Mouse (Mus musculus) limb, embryonic 13.5 days (tissue): ENCODE measurements at regions not wholly inside any gene's neighbourhood (a gene's known extent, or its start where the extent isn't known, plus 50 kb on each side); places are given as distances from the start of the nearest gene placed in this dataset.
A peak's percentile ranks its signal among the peaks of the same experiment; 100 is the strongest.

Experiments used
- ATAC-seq: fragments of 200-750 bp; cut with Nextera tagmentation; 2 replicates; pipeline ENCODE4 v1.8.0; 2017; ENCODE audit warnings: low read depth, moderate number of reproducible peaks, moderate TSS enrichment; ENCODE audit not compliant: low FRiP score
- H3K27ac ChIP-seq: fragments of 300-500 bp; sonication (generic); 2 replicates; pipeline ENCODE4 v1.5.1; 2015; ENCODE audit warnings: inconsistent platforms, mild to moderate bottlenecking, moderate library complexity
- H3K27me3 ChIP-seq: fragments of 300-500 bp; sonication (generic); 2 replicates; pipeline ENCODE4 v1.6.1; 2015; ENCODE audit warnings: mild to moderate bottlenecking, inconsistent platforms
- H3K36me3 ChIP-seq: fragments of 300-500 bp; sonication (generic); 2 replicates; pipeline ENCODE4 v1.6.1; 2015; ENCODE audit warnings: inconsistent platforms, mild to moderate bottlenecking, moderate library complexity
- H3K4me1 ChIP-seq: fragments of 300-500 bp; sonication (generic); 2 replicates; pipeline ENCODE4 v1.6.1; 2015; ENCODE audit warnings: inconsistent platforms
- H3K4me2 ChIP-seq: fragments of 300-500 bp; sonication (generic); replicated peaks from 2 replicates; pipeline ENCODE4 v1.6.1; 2015; ENCODE audit warnings: inconsistent platforms, mild to moderate bottlenecking, moderate library complexity
- H3K4me3 ChIP-seq: fragments of 300-500 bp; sonication (generic); 2 replicates; pipeline ENCODE4 v1.5.1; 2015; ENCODE audit warnings: moderate library complexity, mild to moderate bottlenecking, inconsistent platforms
- H3K9ac ChIP-seq: fragments of 300-500 bp; sonication (generic); 2 replicates; pipeline ENCODE4 v1.6.1; 2015; ENCODE audit warnings: mild to moderate bottlenecking, inconsistent platforms
- H3K9me3 ChIP-seq: fragments of 300-500 bp; sonication (generic); 2 replicates; pipeline ENCODE4 v1.6.1; 2016; ENCODE audit warnings: inconsistent platforms
- WGBS: fragments of 180-500 bp; shearing (Covaris S2); methylation state at CpG from one replicate; pipeline ENCODE4 v1.1.7; 2015; 5-methylcytosine and 5-hydroxymethylcytosine counted together

DNA sequence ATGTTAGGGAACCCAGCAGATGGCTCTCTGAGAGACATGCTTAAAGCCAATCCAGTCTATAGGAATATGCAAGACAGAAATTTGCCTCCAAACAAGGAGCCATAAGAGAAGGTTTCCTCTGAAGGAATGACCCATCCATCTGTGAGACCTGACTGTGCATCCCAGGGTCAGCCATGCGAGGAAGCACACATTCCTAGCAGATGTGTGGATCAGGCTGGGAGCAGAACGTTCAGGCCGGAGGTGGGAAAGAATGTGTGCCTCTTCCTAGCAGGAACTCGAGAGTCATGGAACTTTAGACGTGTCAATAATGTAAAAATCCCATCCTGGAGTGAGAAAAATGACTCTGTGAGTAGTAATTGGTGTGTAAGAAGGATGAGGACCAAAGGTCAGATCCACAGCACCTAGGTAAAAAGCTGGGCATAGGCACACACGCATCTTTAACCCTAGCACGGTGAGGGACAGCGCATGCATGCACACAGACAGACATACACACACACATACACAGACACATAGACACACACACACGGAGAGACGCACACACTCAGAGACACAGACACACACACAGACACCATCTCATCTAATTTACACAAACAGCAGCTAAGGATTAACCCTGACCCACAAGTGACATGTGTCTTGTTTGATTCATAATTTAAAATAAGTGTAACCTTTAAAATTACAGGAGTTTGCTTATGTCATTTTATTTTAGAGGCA, 51.5 kb upstream of the Etv6 start:
- H3K9me3 ChIP-seq = no peaks in the 10 kb centered on the region
- H3K4me1 ChIP-seq = no peaks in the 10 kb centered on the region
- WGBS = 70% methylated on average over 10 of the region's 10 CpGs
- no peaks in the 10 kb centered on the region for H3K27me3 ChIP-seq
- H3K4me3 ChIP-seq = no peak overlapping the region
- no peak for ATAC-seq
- no peaks in the 10 kb centered on the region for H3K36me3 ChIP-seq
- H3K4me2 ChIP-seq = no peak overlapping the region
- H3K27ac ChIP-seq = no peak overlapping the region
- no peak overlapping the region for H3K9ac ChIP-seq

DNA sequence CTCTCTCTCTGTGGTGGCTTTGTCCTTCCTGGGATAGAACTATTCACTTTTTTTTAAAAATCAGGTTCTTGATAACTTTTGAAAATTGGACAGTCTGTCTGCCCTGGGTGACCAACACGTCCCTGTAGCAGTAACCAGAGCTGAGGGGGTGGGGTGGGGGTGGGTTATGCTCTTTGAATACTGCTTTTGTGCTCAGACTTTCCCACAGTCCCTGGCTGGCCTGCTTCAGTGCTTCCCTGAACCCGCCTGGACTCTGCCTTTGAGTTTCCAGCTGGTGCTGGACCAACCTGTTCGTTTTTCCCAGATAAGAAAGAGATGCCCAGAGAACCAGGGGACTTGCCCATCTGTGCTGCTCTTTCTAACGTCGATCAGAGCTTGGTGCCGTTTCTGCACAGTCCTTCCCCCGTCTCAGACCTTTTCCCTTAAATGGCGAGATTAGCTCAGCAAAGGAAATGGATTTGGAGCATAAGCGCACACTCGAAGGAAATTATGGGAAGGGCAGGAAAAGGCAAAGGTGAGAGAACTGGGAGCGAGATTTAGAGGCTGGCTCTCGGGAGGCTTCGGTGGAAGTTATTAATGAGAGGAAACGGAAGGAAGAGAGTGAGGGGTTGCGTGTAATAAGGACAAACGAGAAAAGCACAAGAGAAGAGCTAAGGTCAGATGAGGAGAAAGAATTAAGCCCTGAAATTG, 50.7 kb upstream of the Etv6 start:
- no peaks in the 10 kb centered on the region for H3K4me1 ChIP-seq
- WGBS = 25% methylated on average over 16 of the region's 16 CpGs
- H3K27me3 ChIP-seq = no peaks in the 10 kb centered on the region
- no peaks in the 10 kb centered on the region for H3K36me3 ChIP-seq
- peak overlapping the region; percentile 33 for H3K4me2 ChIP-seq
- H3K27ac ChIP-seq = no peak overlapping the region
- H3K4me3 ChIP-seq = no peak overlapping the region
- no peak overlapping the region for H3K9ac ChIP-seq
- no peak for ATAC-seq
- H3K9me3 ChIP-seq = no peaks in the 10 kb centered on the region
